In the genomic region with DNA sequence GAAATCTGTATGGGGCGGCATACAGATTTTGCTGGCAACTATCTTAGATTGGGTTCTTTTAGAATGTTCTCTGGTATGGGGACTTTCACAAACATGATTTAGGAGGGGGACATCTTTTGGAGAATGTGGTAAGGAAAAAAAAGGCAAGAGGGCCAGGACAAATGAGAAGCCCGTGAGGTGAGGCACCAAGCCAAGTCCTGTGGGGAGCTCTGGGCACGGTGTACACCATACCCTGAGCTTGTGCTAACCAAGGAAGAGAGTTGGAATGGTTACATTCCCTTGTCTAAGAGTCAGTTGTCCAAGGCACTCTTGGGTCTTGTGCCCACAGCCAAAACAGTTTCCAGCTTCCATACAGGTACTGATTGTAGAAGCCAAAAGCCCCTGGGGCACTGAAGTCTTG, we compare ENCODE assay signal across 12 mouse cellular contexts.
"Had no signal": no experiment of that assay in that cellular context is flagged by ENCODE, and none has a peak within 500 bp of the region (broad histone marks: within the 10 kb centered on the region; RNA-seq: fewer than 3 reads in every experiment).

No protein-coding gene starts in this region.

- DNase-seq: retina, postnatal 1 day; right cerebral cortex, adult 18-20 months; right cerebral cortex, postnatal 14 days; right cerebral cortex, postnatal 25 days; right cerebral cortex, postnatal 4 days; spleen, adult 18-20 months; thymus, adult 18-20 months; thymus, adult 2 months; thymus, postnatal 14 days; thymus, postnatal 25 days; thymus, postnatal 36 days; thymus, postnatal 4 days had no signal
